ENCODE assay signal across 8 mouse cellular contexts in the genomic region with DNA sequence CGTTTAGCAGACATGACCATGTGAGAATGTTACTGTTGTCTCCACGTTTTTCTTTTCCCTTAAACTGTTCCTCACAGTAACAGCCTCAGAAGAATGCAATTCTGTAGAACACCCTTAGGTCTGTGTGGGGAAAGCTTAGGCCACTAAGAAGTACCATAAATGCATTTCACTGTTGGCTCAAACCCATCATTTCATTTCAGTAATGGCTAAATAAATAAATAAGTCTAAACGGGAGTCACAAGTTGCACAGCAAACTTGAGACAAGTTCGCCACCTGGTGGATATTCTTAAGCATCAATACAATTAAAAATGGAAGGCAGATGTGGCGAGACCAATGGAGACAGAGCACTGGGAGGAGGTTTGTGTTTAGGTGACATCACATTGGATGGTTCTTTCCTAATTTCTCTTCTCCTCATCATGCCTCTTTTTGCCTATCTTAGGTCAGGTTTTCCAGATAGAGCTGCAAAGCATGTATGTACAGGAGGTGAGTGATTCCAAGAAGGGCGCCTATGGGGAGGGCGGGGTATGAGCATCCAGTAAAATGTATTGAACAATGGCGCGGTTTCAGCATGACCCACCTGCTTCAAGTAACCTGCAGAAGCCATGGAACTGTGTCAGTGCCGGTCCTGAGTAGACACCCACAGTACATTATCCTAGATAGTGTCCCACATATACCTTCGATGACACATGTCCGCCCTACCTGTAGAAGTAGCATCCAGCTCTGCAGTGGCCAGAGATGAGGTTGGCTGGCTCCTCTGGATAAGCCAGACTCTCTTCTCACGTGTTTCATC.
DNase-seq lines count a peak whose midpoint lies in the region; ATAC-seq and TF ChIP-seq lines count a peak whose summit lies in the region.

No protein-coding gene starts in this region.

- no peak; the same call in none of the 2 replicates for TF ChIP-seq RAD21 in MEL (IDR thresholded peaks at IDR 0.05; ENCODE audit: low read depth, low read length)

- H3K4me2 ChIP-seq in hindbrain, embryonic 12.5 days (replicated peaks) = no peak overlapping the region
- peak overlapping the region; percentile 33 for H3K4me2 ChIP-seq in neural tube, embryonic 15.5 days

- H3K79me2 ChIP-seq in MEL (ENCODE audit: control insufficient read depth, insufficient read depth, low read length, poor library complexity) = no peaks in the 10 kb centered on the region

- no peak overlapping the region for H3K4me3 ChIP-seq in MEL (ENCODE audit: control insufficient read depth in 1 of 2, insufficient read depth in 1 of 2, low read depth in 2 of 2, low read length in 2 of 2)
- H3K4me3 ChIP-seq in hindbrain, embryonic 12.5 days = no peak overlapping the region
- H3K4me3 ChIP-seq in neural tube, embryonic 15.5 days (replicated peaks) = no peak overlapping the region

- WGBS in hindbrain, embryonic 12.5 days = 65% methylated on average over 13 of the region's 13 CpGs
- 65% methylated on average over 13 of the region's 13 CpGs for WGBS in neural tube, embryonic 15.5 days

- intact Hi-C loops in left cerebral cortex, postnatal 10 days (cut with DNase I) = loop anchor here (5.0 to 10.0 kb wide), 5 partner anchors 130 to 1805 kb away; a partner anchor contains a TSS

- no peaks in the 10 kb centered on the region for H3K36me3 ChIP-seq in MEL (ENCODE audit: control insufficient read depth in 1 of 2, insufficient read depth in 2 of 2, low read length in 2 of 2)
- no peaks in the 10 kb centered on the region for H3K36me3 ChIP-seq in hindbrain, embryonic 12.5 days
- H3K36me3 ChIP-seq in neural tube, embryonic 15.5 days = no peaks in the 10 kb centered on the region

- no peak for TF ChIP-seq POLR2A in MEL (IDR thresholded peaks at IDR 0.05; ENCODE audit: control insufficient read depth in 1 of 2, insufficient read depth in 1 of 2, low read depth in 1 of 2, low read length in 2 of 2, poor library complexity in 1 of 2)

- no peaks in the 10 kb centered on the region for H3K9me3 ChIP-seq in MEL (replicated peaks; ENCODE audit: insufficient read depth, low read length)
- H3K9me3 ChIP-seq in hindbrain, embryonic 12.5 days (replicated peaks) = no peaks in the 10 kb centered on the region
- H3K9me3 ChIP-seq in neural tube, embryonic 15.5 days (replicated peaks) = no peaks in the 10 kb centered on the region

- no peaks in the 10 kb centered on the region for H3K4me1 ChIP-seq in MEL (ENCODE audit: control insufficient read depth in 1 of 2, insufficient read depth in 2 of 2, low read length in 2 of 2)
- H3K4me1 ChIP-seq in hindbrain, embryonic 12.5 days = no peaks in the 10 kb centered on the region
- H3K4me1 ChIP-seq in neural tube, embryonic 15.5 days = peaks cover 3% of the 10 kb centered on the region

- no peak overlapping the region for H3K9ac ChIP-seq in MEL (ENCODE audit: control insufficient read depth, low read depth, low read length, poor library complexity, severe bottlenecking)
- no peak overlapping the region for H3K9ac ChIP-seq in hindbrain, embryonic 12.5 days
- H3K9ac ChIP-seq in neural tube, embryonic 15.5 days (replicated peaks) = no peak overlapping the region

- ATAC-seq in hindbrain, embryonic 12.5 days (ENCODE audit: low FRiP score) = peak; percentile 65
- peak; percentile 90 for ATAC-seq in neural tube, embryonic 15.5 days (ENCODE audit: low FRiP score)

- H3K27ac ChIP-seq in MEL (ENCODE audit: control insufficient read depth, low read depth, low read length) = no peak overlapping the region
- no peak overlapping the region for H3K27ac ChIP-seq in hindbrain, embryonic 12.5 days
- H3K27ac ChIP-seq in neural tube, embryonic 15.5 days (replicated peaks) = no peak overlapping the region

- DNase-seq in layer of hippocampus, adult 18-20 months (ENCODE audit: low spot score in 2 of 2) = peak; percentile 21 to 61
- DNase-seq in layer of hippocampus, adult 9-11 months = no peak
- DNase-seq in MEL (ENCODE audit: low read depth, low spot score) = peak; percentile 70
- DNase-seq in embryo, embryonic 11 days = peak; percentile 87
- DNase-seq in left cerebral cortex, postnatal 10 days (ENCODE audit: extremely low spot score in 1 of 2, low spot score in 2 of 2) = peak; percentile 41 to 70
- DNase-seq in urinary bladder, postnatal 10 days (ENCODE audit: low spot score) = no peak

- no peak for TF ChIP-seq EP300 in MEL (IDR thresholded peaks at IDR 0.05; ENCODE audit: low read depth in 1 of 2, low read length in 2 of 2)

- no peaks in the 10 kb centered on the region for H3K27me3 ChIP-seq in MEL (ENCODE audit: control insufficient read depth in 1 of 2, insufficient read depth in 2 of 2, low read length in 2 of 2)
- no peaks in the 10 kb centered on the region for H3K27me3 ChIP-seq in hindbrain, embryonic 12.5 days
- no peaks in the 10 kb centered on the region for H3K27me3 ChIP-seq in neural tube, embryonic 15.5 days (replicated peaks)

- peak; percentile 10 to 87 (median 37); a peak in 4 of 6 replicates for TF ChIP-seq CTCF in MEL (IDR thresholded peaks at IDR 0.05 in 2 of 3, conservative IDR thresholded peaks at IDR 0.05 in 1 of 3; ENCODE audit: control insufficient read depth in 1 of 3, insufficient read depth in 1 of 3, low read depth in 2 of 3, low read length in 3 of 3, poor library complexity in 1 of 3, severe bottlenecking in 1 of 3)

TF ChIP-seq in MEL, 35 proteins besides CTCF, POLR2A, EP300 and RAD21:
- TF ChIP-seq MEF2A (IDR thresholded peaks at IDR 0.05; ENCODE audit: extremely low read depth, insufficient replicate concordance, low read depth, low read length, poor library complexity, severe bottlenecking) (no peak), JUND (IDR thresholded peaks at IDR 0.05; ENCODE audit: low read depth, low read length) (no peak), GATA1 (IDR thresholded peaks at IDR 0.05; ENCODE audit: low read depth, low read length) (no peak), GABPA (IDR thresholded peaks at IDR 0.05; ENCODE audit: low read depth, low read length) (no peak), ZC3H11A (IDR thresholded peaks at IDR 0.05; ENCODE audit: low read depth, low read length) (peak; percentile 96), CHD2 (IDR thresholded peaks at IDR 0.05; ENCODE audit: low read length) (no peak), MAZ (IDR thresholded peaks at IDR 0.05; ENCODE audit: low read depth, low read length) (no peak), UBTF (IDR thresholded peaks at IDR 0.05; ENCODE audit: borderline replicate concordance, insufficient read depth, low read depth, low read length) (no peak), SMC3 (IDR thresholded peaks at IDR 0.05; ENCODE audit: low read depth, low read length) (peak; percentile 98), BHLHE40 (IDR thresholded peaks at IDR 0.05; ENCODE audit: borderline replicate concordance, low read depth, low read length) (no peak)
TF ChIP-seq in MEL: peak in this region for 2.

Comparison
In these comparisons a context has a peak if more than half of its experiments do, and no peak if none do; other contexts are left out.
1. DNase-seq: peak in layer of hippocampus, adult 18-20 months (2 of 2), MEL (single experiment), embryo, embryonic 11 days (single experiment) and left cerebral cortex, postnatal 10 days (2 of 2); none in layer of hippocampus, adult 9-11 months (single experiment) and urinary bladder, postnatal 10 days (single experiment).